Mouse (Mus musculus) retina, postnatal 7 days (tissue): ENCODE results near the gene Dcpp1.

ENCODE experiments used
- DNase-seq: peaks from one replicate; pipeline ENCODE4 v3.0.0-alpha.2; 2012; ENCODE audit warnings: low read depth, low spot score

Gene Dcpp1

GRCm38 (mm10) chr17:23925090-23925493 lies 44.4 kb downstream of the Dcpp1 start:
- DNase-seq: peak; percentile 53

- no peak for DNase-seq
Measured at GRCm38 (mm10) chr17:23931157-23931556, 50.5 kb downstream of the Dcpp1 start.
